Mouse (Mus musculus) hindbrain, embryonic 14.5 days (tissue): ENCODE data around the gene Lypd6. TPM values are rescaled to one million over a fixed set of nuclear protein-coding genes. Genes with fewer than 3 reads are reported as not detected.

Source experiments
- ATAC-seq: fragments of 200-750 bp; cut with Nextera tagmentation; 2 replicates; pipeline ENCODE4 v1.8.0; 2017; ENCODE audit warnings: moderate number of reproducible peaks, mild to moderate bottlenecking, moderate TSS enrichment, moderate library complexity; ENCODE audit not compliant: low FRiP score
- DNase-seq: peaks from one replicate; pipeline ENCODE4 v3.0.0-alpha.2; 2015; ENCODE audit warnings: low spot score
- H3K27ac ChIP-seq: fragments of 300-500 bp; sonication (generic); 2 replicates; pipeline ENCODE4 v1.5.1; 2014; ENCODE audit warnings: mild to moderate bottlenecking, moderate library complexity
- H3K27me3 ChIP-seq: fragments of 300-500 bp; sonication (generic); 2 replicates; pipeline ENCODE4 v1.6.1; 2014; ENCODE audit warnings: mild to moderate bottlenecking, low read length, mixed read lengths; ENCODE audit not compliant: control insufficient read depth, insufficient read depth
- H3K36me3 ChIP-seq: fragments of 300-500 bp; sonication (generic); replicated peaks from 2 replicates; pipeline ENCODE4 v1.6.1; 2014; ENCODE audit not compliant: control insufficient read depth, insufficient read depth
- H3K4me1 ChIP-seq: fragments of 300-500 bp; sonication (generic); replicated peaks from 2 replicates; pipeline ENCODE4 v1.6.1; 2014; ENCODE audit warnings: antibody characterized with exemption, low read length, mixed read lengths; ENCODE audit not compliant: control insufficient read depth, insufficient read depth
- H3K4me2 ChIP-seq: fragments of 300-500 bp; sonication (generic); replicated peaks from 2 replicates; pipeline ENCODE4 v1.6.1; 2014; ENCODE audit warnings: mild to moderate bottlenecking, moderate library complexity
- H3K4me3 ChIP-seq: fragments of 300-500 bp; sonication (generic); replicated peaks from 2 replicates; pipeline ENCODE4 v1.5.1; 2014; ENCODE audit warnings: mild to moderate bottlenecking, low read length
- H3K9ac ChIP-seq: fragments of 300-500 bp; sonication (generic); 2 replicates; pipeline ENCODE4 v1.6.1; 2014
- H3K9me3 ChIP-seq: fragments of 300-500 bp; sonication (generic); 2 replicates; pipeline ENCODE4 v1.6.1; 2016; ENCODE audit warnings: low read length; ENCODE audit not compliant: control insufficient read depth
- WGBS: fragments of 180-500 bp; shearing (Covaris S2); extraction: QIAGEN DNeasy Blood & Tissue Kit; methylation state at CpG from one replicate; pipeline ENCODE4 v1.1.7; 2014; 5-methylcytosine and 5-hydroxymethylcytosine counted together
- polyA plus RNA-seq: library from polyadenylated mRNA; unstranded; fragments of >200 nt; fragmentation: Nextera tagmentation; extraction: Ambion mirVana; gene quantifications from 2 replicates; pipeline ENCODE4 v1.2.1, GENCODE M21; 2014

Lypd6 gene
- polyA plus RNA-seq, 1 experiment from 2014 or later = 10.7 TPM

DNA sequence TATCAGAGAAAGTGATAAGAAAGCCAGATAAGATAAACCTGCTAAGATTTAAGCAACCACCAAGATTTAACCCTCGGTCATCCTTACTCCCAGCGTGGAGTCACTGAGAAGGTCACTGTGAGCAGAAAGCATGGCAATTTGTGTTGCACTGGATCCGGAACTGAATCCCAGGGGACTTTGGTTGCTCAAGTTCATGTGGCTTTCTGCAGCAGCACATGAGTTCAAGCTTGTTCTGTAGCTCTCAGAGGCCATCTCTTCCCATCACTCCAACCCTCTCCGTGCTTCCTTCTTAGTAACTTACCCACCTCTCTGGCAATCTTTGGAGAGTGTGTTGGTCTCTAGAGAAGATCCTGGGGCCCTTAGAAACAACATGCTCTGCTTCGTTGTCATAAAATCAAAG is 84.6 kb downstream of the Lypd6 start:
- Histone ChIP-seq H3K9ac (no peak overlapping the region), H3K36me3 (no peaks in the 10 kb centered on the region), H3K4me1 (no peaks in the 10 kb centered on the region; the same call in 1 of the 2 replicates), H3K4me3 (no peak overlapping the region), H3K4me2 (no peak overlapping the region), H3K27ac (no peak overlapping the region), H3K27me3 (no peaks in the 10 kb centered on the region), H3K9me3 (no peaks in the 10 kb centered on the region)
- ATAC-seq (no peak), DNase-seq (no peak)
- WGBS = 92% methylated on average over 5 of the region's 5 CpGs

DNA sequence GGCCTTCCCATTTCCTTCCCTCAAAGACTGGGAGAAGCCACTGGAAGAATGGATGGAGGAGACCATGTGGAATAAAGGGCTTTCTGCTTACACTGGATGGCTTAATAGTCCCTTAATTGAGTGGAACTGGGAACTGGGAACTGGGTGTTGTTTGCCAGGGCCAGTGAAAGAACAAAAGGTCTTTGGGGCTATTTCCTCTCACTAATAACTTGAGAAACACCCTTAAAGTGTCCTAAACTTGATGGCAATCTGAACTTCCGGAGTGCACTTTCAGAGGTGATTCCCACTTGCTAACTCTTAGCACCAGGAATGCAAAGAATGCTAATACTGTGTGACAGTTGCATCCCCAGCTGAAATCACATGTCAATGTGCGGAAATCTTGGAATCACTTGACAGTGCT is 85.2 kb downstream of the Lypd6 start:
- WGBS = 84% methylated on average over 2 of the region's 2 CpGs
- no peaks in the 10 kb centered on the region for H3K9me3 ChIP-seq
- no peaks in the 10 kb centered on the region for H3K27me3 ChIP-seq
- no peak for DNase-seq
- no peak for ATAC-seq
- H3K4me3 ChIP-seq = no peak overlapping the region
- H3K9ac ChIP-seq = no peak overlapping the region
- H3K27ac ChIP-seq = no peak overlapping the region
- no peaks in the 10 kb centered on the region; the same call in 1 of the 2 replicates for H3K4me1 ChIP-seq
- no peak overlapping the region for H3K4me2 ChIP-seq
- H3K36me3 ChIP-seq = no peaks in the 10 kb centered on the region

DNA sequence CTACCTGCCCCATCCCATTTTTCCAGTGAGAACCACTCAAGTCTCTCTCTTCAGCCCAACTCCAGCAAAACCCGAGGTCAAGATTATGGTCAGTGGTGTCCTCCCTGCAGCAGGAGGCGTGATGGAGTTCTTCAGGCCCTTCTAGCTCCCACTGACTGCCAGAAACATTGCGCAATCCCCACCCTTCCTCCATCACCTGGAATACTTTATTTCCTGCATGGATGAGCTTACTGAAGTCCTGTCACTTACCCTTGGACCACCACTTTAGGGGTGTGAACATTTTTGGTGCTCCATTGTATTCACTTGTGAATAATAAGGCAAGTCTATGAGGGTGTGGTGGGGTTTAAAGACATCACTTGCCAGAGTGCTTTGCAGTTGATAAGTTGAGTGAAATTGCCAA is 85.7 kb downstream of the Lypd6 start:
- WGBS = 91% methylated on average over 3 of the region's 3 CpGs
- no peak overlapping the region for H3K4me3 ChIP-seq
- DNase-seq = no peak

DNA sequence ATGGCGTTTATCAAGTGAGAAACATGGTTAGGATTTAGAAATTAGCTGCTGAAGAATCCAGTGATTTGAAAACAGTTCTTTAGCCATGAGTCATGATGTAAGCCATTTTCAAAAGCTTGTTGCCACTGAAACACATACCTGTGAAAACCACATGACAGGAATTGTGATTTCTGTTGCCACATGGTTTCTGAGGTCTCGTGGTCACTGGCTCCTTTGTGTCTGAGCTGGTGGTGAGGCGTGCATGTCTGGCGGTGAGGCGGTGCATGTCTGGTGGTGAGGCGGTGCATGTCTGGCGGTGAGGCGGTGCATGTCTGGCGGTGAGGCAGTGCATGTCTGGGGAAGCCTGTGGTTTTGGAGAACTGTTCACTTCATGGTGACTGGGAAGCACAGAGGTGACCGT is 89.8 kb downstream of the Lypd6 start:
- H3K36me3 ChIP-seq = no peaks in the 10 kb centered on the region
- H3K27me3 ChIP-seq = no peaks in the 10 kb centered on the region
- no peak for ATAC-seq
- H3K9ac ChIP-seq = no peak overlapping the region
- no peak overlapping the region for H3K27ac ChIP-seq
- no peak overlapping the region for H3K4me3 ChIP-seq
- H3K9me3 ChIP-seq = no peaks in the 10 kb centered on the region
- WGBS = 97% methylated on average over 10 of the region's 10 CpGs
- H3K4me2 ChIP-seq = no peak overlapping the region
- DNase-seq = no peak
- no peaks in the 10 kb centered on the region for H3K4me1 ChIP-seq

More for the DNA sequence above, 85.7 kb downstream of the Lypd6 start:
- Histone ChIP-seq H3K27ac (no peak overlapping the region), H3K4me1 (no peaks in the 10 kb centered on the region; the same call in 1 of the 2 replicates), H3K36me3 (no peaks in the 10 kb centered on the region), H3K27me3 (no peaks in the 10 kb centered on the region), H3K4me2 (no peak overlapping the region), H3K9ac (no peak overlapping the region), H3K9me3 (no peaks in the 10 kb centered on the region)
- no peak for ATAC-seq

DNA sequence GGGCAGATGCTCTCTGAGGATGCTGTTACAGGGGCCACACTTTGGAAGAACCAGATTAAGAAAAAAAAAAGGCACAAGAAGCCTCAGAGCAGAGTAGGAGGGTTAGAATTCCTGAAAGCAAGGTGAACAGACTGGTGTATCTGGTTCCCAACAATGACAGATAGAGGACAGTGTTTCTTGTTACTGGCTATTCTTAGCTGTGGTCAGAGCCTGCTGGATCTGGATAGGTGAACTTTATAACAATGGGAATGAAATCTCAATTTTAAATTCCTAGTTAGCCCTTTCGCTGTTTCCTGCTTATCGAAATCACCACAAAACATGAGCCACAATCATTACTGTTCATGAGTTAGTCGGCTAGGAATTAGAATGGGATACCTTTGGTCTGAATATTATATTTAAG is 93.8 kb downstream of the Lypd6 start:
- H3K4me3 ChIP-seq = no peak overlapping the region
- H3K27ac ChIP-seq = no peak overlapping the region
- ATAC-seq (no peak), DNase-seq (no peak)
- H3K9ac ChIP-seq = no peak overlapping the region
- no peaks in the 10 kb centered on the region for H3K27me3 ChIP-seq
- no peaks in the 10 kb centered on the region for H3K9me3 ChIP-seq
- no peaks in the 10 kb centered on the region for H3K36me3 ChIP-seq
- no peaks in the 10 kb centered on the region for H3K4me1 ChIP-seq
- H3K4me2 ChIP-seq = no peak overlapping the region
- WGBS = 94% methylated on average over 3 of the region's 3 CpGs

DNA sequence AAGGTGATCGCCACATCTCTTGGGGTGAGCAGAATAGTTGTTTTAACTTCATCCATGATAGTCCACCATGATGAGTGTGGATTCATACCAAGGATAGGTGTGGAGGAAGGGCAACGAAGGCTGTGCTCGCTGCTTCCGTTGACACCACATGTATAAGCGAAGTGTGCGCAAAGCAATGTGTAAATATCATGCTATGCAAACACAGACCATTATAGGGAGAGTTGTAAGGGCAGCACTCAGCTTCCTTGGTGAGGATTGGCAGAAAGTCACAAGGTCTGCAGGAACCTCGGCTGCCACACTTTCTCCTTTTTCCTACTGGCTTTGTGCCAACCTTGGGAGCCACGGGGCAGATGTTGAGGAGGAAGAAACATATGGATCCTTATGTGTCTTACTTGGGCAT is 97.4 kb downstream of the Lypd6 start:
- Histone ChIP-seq H3K9me3 (no peaks in the 10 kb centered on the region), H3K27ac (no peak overlapping the region), H3K9ac (no peak overlapping the region), H3K36me3 (no peaks in the 10 kb centered on the region), H3K4me1 (no peaks in the 10 kb centered on the region), H3K4me3 (no peak overlapping the region), H3K4me2 (no peak overlapping the region), H3K27me3 (no peaks in the 10 kb centered on the region)
- DNase-seq (no peak), ATAC-seq (no peak)
- WGBS = 83% methylated on average over 8 of the region's 8 CpGs

DNA sequence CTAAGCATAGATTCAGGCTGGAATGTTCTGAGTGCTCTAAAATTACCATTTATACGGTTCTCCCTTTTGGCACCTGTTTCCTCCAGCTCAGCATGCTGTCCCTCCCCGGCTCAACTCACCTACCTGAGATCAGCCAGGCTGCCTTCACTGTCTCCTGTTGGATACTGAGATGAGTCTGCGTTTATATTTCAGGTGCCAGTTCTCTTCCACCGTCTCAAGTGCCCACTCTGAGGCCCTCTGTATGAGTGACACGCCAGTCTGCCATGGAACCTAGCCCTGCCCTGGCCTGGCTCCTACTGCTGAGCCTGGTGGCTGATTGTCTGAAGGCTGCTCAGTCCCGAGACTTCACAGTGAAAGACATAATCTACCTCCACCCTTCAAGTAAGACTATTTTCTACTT is 99.0 kb downstream of the Lypd6 start:
- Histone ChIP-seq H3K27ac (no peak overlapping the region), H3K9ac (no peak overlapping the region), H3K4me3 (no peak overlapping the region), H3K36me3 (no peaks in the 10 kb centered on the region), H3K4me2 (no peak overlapping the region), H3K9me3 (no peaks in the 10 kb centered on the region), H3K4me1 (no peaks in the 10 kb centered on the region), H3K27me3 (no peaks in the 10 kb centered on the region)
- WGBS = 63% methylated on average over 6 of the region's 6 CpGs
- ATAC-seq (no peak), DNase-seq (no peak)

DNA sequence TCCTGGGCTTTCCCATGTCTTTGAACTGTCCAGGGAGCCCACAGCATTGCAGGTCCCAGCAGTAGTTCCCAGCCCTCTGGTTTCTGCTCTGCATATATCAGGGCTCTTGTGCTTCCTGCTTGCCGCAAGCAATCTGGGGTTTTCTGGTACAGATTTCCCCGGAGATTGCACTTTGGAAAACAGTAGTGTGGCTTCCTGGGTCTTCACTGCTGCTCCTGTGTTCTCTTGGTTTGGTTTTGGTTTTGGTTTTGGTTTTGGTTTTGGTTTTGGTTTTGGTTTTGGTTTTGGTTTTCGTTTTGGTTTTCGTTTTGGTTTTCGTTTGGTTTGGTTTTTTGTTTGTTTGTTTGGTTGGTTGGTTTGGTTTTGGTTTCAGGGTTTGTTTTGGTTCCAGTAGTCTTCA is 99.9 kb downstream of the Lypd6 start:
- WGBS = 80% methylated on average over 5 of the region's 5 CpGs
- no peak overlapping the region for H3K4me3 ChIP-seq
- H3K4me1 ChIP-seq = no peaks in the 10 kb centered on the region
- DNase-seq (no peak), ATAC-seq (no peak)
- H3K4me2 ChIP-seq = no peak overlapping the region
- H3K27me3 ChIP-seq = no peaks in the 10 kb centered on the region
- no peaks in the 10 kb centered on the region for H3K36me3 ChIP-seq
- H3K9ac ChIP-seq = no peak overlapping the region
- H3K9me3 ChIP-seq = no peaks in the 10 kb centered on the region
- no peak overlapping the region for H3K27ac ChIP-seq

DNA sequence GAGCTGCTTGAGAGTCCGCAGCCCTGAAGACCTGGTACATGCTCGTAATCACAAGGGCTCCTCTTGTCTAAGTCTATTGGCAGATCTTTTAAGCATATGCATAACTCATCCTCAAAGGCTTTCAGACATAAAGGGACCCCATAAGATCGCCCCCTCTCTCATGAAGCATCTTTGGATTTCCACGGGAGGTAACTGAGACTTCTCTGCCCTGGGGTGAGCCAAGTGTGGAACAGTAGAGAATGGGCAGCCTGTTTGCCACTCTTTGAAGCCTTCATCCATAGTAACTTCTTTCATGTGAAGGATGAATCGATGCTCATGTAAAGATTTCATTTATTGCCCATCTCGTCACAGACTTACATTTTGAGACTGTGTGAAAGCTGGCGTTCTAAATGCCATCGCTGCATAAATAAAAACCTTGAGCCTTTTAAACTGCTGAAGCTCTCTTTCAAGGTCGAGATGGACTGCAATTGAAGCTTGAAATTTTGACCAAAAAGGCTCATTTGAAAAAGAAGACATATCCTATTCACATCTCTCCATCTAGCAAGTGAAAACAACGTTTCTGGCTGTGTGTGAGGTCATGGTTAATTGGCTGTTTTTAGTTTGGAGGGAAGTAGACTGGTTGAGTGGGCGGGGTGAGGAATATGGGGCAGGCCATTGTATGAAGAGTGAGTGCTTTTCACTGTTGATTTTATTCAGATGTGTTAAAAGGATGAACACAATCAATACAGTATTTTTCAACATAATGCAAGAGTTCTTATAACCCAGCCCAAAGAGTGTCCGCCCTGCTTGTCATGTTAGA is 107.7 kb downstream of the Lypd6 start:
- no peak overlapping the region for H3K9ac ChIP-seq
- H3K9me3 ChIP-seq = no peaks in the 10 kb centered on the region
- DNase-seq (no peak), ATAC-seq (no peak)
- H3K27ac ChIP-seq = no peak overlapping the region
- 68% methylated on average over 12 of the region's 12 CpGs for WGBS
- H3K4me3 ChIP-seq = no peak overlapping the region
- no peak overlapping the region for H3K4me2 ChIP-seq
- no peaks in the 10 kb centered on the region for H3K4me1 ChIP-seq
- no peaks in the 10 kb centered on the region for H3K27me3 ChIP-seq
- H3K36me3 ChIP-seq = no peaks in the 10 kb centered on the region

DNA sequence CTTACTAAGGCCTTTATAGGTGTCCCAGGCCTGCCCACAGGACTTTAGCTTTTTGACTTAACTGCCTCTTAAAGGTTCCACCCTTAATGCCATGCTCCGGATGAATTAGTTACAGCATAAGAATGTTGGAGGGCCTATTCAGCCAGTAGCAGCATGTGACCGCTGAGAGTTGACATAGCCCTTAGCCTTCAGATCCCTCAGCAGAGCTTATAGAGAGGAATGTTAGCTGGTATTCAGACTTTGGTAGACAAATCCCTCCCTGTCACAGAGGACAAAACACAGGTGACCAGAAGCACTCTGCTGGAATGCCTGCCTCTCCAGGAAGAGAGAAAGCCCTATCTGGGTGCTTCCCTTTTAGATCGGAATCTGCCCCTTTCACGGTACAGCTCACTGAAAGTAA is 109.5 kb downstream of the Lypd6 start:
- Histone ChIP-seq H3K9me3 (no peaks in the 10 kb centered on the region), H3K36me3 (no peaks in the 10 kb centered on the region), H3K4me1 (no peaks in the 10 kb centered on the region), H3K27ac (no peak overlapping the region), H3K4me2 (no peak overlapping the region), H3K27me3 (no peaks in the 10 kb centered on the region), H3K4me3 (no peak overlapping the region), H3K9ac (no peak overlapping the region)
- DNase-seq (no peak), ATAC-seq (no peak)
- 74% methylated on average over 4 of the region's 4 CpGs for WGBS
